ENCODE assay signal across 12 mouse cellular contexts in genomic region chr19:4261038-4261698, GRCm38 (mm10). TPM values are rescaled to one million over a fixed set of nuclear protein-coding genes. Genes with fewer than 3 reads are reported as not detected.
A peak's percentile ranks its signal among the peaks of the same experiment; 100 is the strongest.
DNase-seq lines count a peak whose midpoint lies in the region; ATAC-seq and TF ChIP-seq lines count a peak whose summit lies in the region.
"Had no signal": no experiment of that assay in that cellular context is flagged by ENCODE, and none has a peak within 500 bp of the region (broad histone marks: within the 10 kb centered on the region; RNA-seq: fewer than 3 reads in every experiment).

No protein-coding gene starts in this region.

- H3K4me2 ChIP-seq in lung, embryonic 14.5 days: no peak overlapping the region
- no peak overlapping the region for H3K4me2 ChIP-seq in stomach, embryonic 14.5 days (replicated peaks; ENCODE audit: low read depth, low read length)

- no peaks in the 10 kb centered on the region for H3K27me3 ChIP-seq in lung, embryonic 14.5 days (ENCODE audit: insufficient read depth, low read length)
- no peaks in the 10 kb centered on the region for H3K27me3 ChIP-seq in stomach, embryonic 14.5 days (ENCODE audit: control insufficient read depth, insufficient read depth, low read length)

- TF ChIP-seq CTCF in lung, embryonic 14.5 days (IDR thresholded peaks at IDR 0.05; ENCODE audit: low read depth): 0 out of 2 replicates have a peak, but pooled peaks have one; percentile 25
- no peak for TF ChIP-seq CTCF in lung, adult 2 months (IDR thresholded peaks at IDR 0.05; ENCODE audit: insufficient read depth, low read length)

- H3K9me3 ChIP-seq in lung, embryonic 14.5 days (ENCODE audit: low read depth, low read length): no peaks in the 10 kb centered on the region
- H3K9me3 ChIP-seq in stomach, embryonic 14.5 days (ENCODE audit: control insufficient read depth, low read depth, low read length): no peaks in the 10 kb centered on the region

- no peak for ATAC-seq in CD4-positive, CD25-positive, alpha-beta regulatory T cell, adult 4 months
- ATAC-seq in lung, embryonic 14.5 days (ENCODE audit: insufficient read depth): no peak
- ATAC-seq in inflammation-experienced regulatory T-cells, adult 6 months: peak; percentile 29
- peak; percentile 62; the same call in 1 of the 2 replicates for ATAC-seq in stomach, embryonic 14.5 days (ENCODE audit: insufficient number of reproducible peaks, insufficient read depth, low FRiP score, low read depth)

- no peak overlapping the region for H3K27ac ChIP-seq in lung, embryonic 14.5 days (ENCODE audit: low read depth)
- H3K27ac ChIP-seq in stomach, embryonic 14.5 days (ENCODE audit: low read length): no peak overlapping the region
- H3K27ac ChIP-seq: gastrocnemius, adult 2 months had no signal

- no peaks in the 10 kb centered on the region for H3K4me1 ChIP-seq in lung, embryonic 14.5 days (ENCODE audit: insufficient read depth)
- H3K4me1 ChIP-seq in lung, adult 2 months (ENCODE audit: control insufficient read depth, insufficient read depth, low read length): no peaks in the 10 kb centered on the region; the same call in 1 of the 2 replicates
- no peaks in the 10 kb centered on the region for H3K4me1 ChIP-seq in stomach, embryonic 14.5 days (ENCODE audit: control insufficient read depth, insufficient read depth, low read length)

- DNase-seq in CD4-positive, CD25-positive, alpha-beta regulatory T cell, adult 2 months (ENCODE audit: low read depth, low spot score): peak; percentile 76
- DNase-seq in lung, embryonic 14.5 days: peak; percentile 48
- DNase-seq in lung, adult 2 months: no peak
- no peak for DNase-seq in embryo, embryonic 10.5 days (ENCODE audit: low spot score)
- DNase-seq in left cerebral cortex, postnatal 25 days (ENCODE audit: low spot score in 2 of 2): no peak
- DNase-seq: adrenal gland, postnatal 10 days; gastrocnemius, adult 2 months had no signal

- no peak overlapping the region for H3K9ac ChIP-seq in lung, embryonic 14.5 days
- no peak overlapping the region for H3K9ac ChIP-seq in stomach, embryonic 14.5 days (replicated peaks; ENCODE audit: low read depth, low read length)

- no peak for TF ChIP-seq POLR2A in lung, adult 2 months (IDR thresholded peaks at IDR 0.05; ENCODE audit: borderline replicate concordance, extremely low read depth, low read depth, low read length)

- H3K4me3 ChIP-seq in lung, embryonic 14.5 days (ENCODE audit: low read depth, low read length): no peak overlapping the region
- H3K4me3 ChIP-seq in lung, adult 2 months (replicated peaks; ENCODE audit: extremely low read depth, low read depth, low read length): no peak overlapping the region
- H3K4me3 ChIP-seq in stomach, embryonic 14.5 days (ENCODE audit: low read depth, low read length): no peak overlapping the region
- H3K4me3 ChIP-seq: gastrocnemius, adult 2 months had no signal

- no peaks in the 10 kb centered on the region for H3K36me3 ChIP-seq in lung, embryonic 14.5 days (ENCODE audit: insufficient read depth)
- no peaks in the 10 kb centered on the region for H3K36me3 ChIP-seq in stomach, embryonic 14.5 days (ENCODE audit: control insufficient read depth, insufficient read depth, low read length)

- WGBS in lung, embryonic 14.5 days: 50% methylated on average over 8 of the region's 8 CpGs
- 63% methylated on average over 8 of the region's 8 CpGs for WGBS in lung, adult 2 months
- WGBS in stomach, embryonic 14.5 days: 43% methylated on average over 8 of the region's 8 CpGs

- intact Hi-C loops in left cerebral cortex, postnatal 25 days (cut with DNase I): no loop called here

RNA-seq across cellular contexts. Expression of gene Ssh3, which starts 7.8 kb away (rescaled TPM):
- polyA plus RNA-seq in CD4-positive, CD25-positive, alpha-beta regulatory T cell, adult 4 months (2017; shearing (Covaris generic)): 10 to 100 TPM in 1 of 2 experiments, 1 to 10 TPM in 1; 8.1 to 15.9 TPM
- 10.6 and 11.1 TPM in 2 replicates for polyA plus RNA-seq in lung, embryonic 14.5 days (2014; fragmentation: Nextera tagmentation; extraction: Ambion mirVana)
- polyA plus RNA-seq in lung, adult 2 months (2012; rRNA removed): 82.3 and 98.0 TPM in 2 replicates
- polyA plus RNA-seq in inflammation-experienced regulatory T-cells, adult 6 months (2017; shearing (Covaris generic)): 10 to 100 TPM in 2 of 3 experiments, 1 to 10 TPM in 1; 9.6 to 14.5 (median 13.6) TPM
- 26.5 and 27.9 TPM in 2 replicates for polyA plus RNA-seq in stomach, embryonic 14.5 days (2014; fragmentation: Nextera tagmentation; extraction: Ambion mirVana)
- total RNA-seq in left cerebral cortex, postnatal 25 days (2021): 10 to 100 TPM; 52.3 to 58.2 TPM

RNA-seq across cellular contexts. Expression of gene Ankrd13d, which starts 21.8 kb away (rescaled TPM):
- polyA plus RNA-seq in CD4-positive, CD25-positive, alpha-beta regulatory T cell, adult 4 months (2017; shearing (Covaris generic)): 1 to 10 TPM; 2.4 to 2.5 TPM
- polyA plus RNA-seq in lung, embryonic 14.5 days (2014; fragmentation: Nextera tagmentation; extraction: Ambion mirVana): 2.4 and 2.8 TPM in 2 replicates
- 7.3 and 8.4 TPM in 2 replicates for polyA plus RNA-seq in lung, adult 2 months (2012; rRNA removed)
- polyA plus RNA-seq in inflammation-experienced regulatory T-cells, adult 6 months (2017; shearing (Covaris generic)): 1 to 10 TPM in 2 of 3 experiments, under 1 TPM in 1; 0.87 to 3.0 (median 2.3) TPM
- 10.4 and 13.0 TPM in 2 replicates for polyA plus RNA-seq in stomach, embryonic 14.5 days (2014; fragmentation: Nextera tagmentation; extraction: Ambion mirVana)
- 10 to 100 TPM; 70.0 to 76.6 TPM for total RNA-seq in left cerebral cortex, postnatal 25 days (2021)

RNA-seq across cellular contexts. Expression of gene Pold4, which starts 29.5 kb away (rescaled TPM):
- polyA plus RNA-seq in CD4-positive, CD25-positive, alpha-beta regulatory T cell, adult 4 months (2017; shearing (Covaris generic)): 100 to 1,000 TPM; 117 to 127 TPM
- polyA plus RNA-seq in lung, embryonic 14.5 days (2014; fragmentation: Nextera tagmentation; extraction: Ambion mirVana): 22.6 and 22.8 TPM in 2 replicates
- polyA plus RNA-seq in lung, adult 2 months (2012; rRNA removed): 110 and 112 TPM in 2 replicates
- 100 to 1,000 TPM in 2 of 3 experiments, 10 to 100 TPM in 1; 96.4 to 134 (median 118) TPM for polyA plus RNA-seq in inflammation-experienced regulatory T-cells, adult 6 months (2017; shearing (Covaris generic))
- 25.5 and 26.3 TPM in 2 replicates for polyA plus RNA-seq in stomach, embryonic 14.5 days (2014; fragmentation: Nextera tagmentation; extraction: Ambion mirVana)
- total RNA-seq in left cerebral cortex, postnatal 25 days (2021): 10 to 100 TPM; 14.0 to 18.6 TPM

RNA-seq across cellular contexts. Expression of gene Grk2, which starts 44.9 kb away (rescaled TPM):
- polyA plus RNA-seq in CD4-positive, CD25-positive, alpha-beta regulatory T cell, adult 4 months (2017; shearing (Covaris generic)): 100 to 1,000 TPM in 1 of 2 experiments, 10 to 100 TPM in 1; 93.7 to 101 TPM
- polyA plus RNA-seq in lung, embryonic 14.5 days (2014; fragmentation: Nextera tagmentation; extraction: Ambion mirVana): 19.4 and 23.0 TPM in 2 replicates
- 110 and 120 TPM in 2 replicates for polyA plus RNA-seq in lung, adult 2 months (2012; rRNA removed)
- polyA plus RNA-seq in inflammation-experienced regulatory T-cells, adult 6 months (2017; shearing (Covaris generic)): 10 to 100 TPM; 81.3 to 90.8 (median 85.9) TPM
- 18.1 and 18.7 TPM in 2 replicates for polyA plus RNA-seq in stomach, embryonic 14.5 days (2014; fragmentation: Nextera tagmentation; extraction: Ambion mirVana)
- 100 to 1,000 TPM; 217 to 223 TPM for total RNA-seq in left cerebral cortex, postnatal 25 days (2021)

RNA-seq across cellular contexts. Expression of gene AC109138.7, which starts 47.0 kb away (rescaled TPM):
- polyA plus RNA-seq in CD4-positive, CD25-positive, alpha-beta regulatory T cell, adult 4 months (2017; shearing (Covaris generic)): not detected
- not detected in 2 replicates for polyA plus RNA-seq in lung, embryonic 14.5 days (2014; fragmentation: Nextera tagmentation; extraction: Ambion mirVana)
- not detected in 2 replicates for polyA plus RNA-seq in lung, adult 2 months (2012; rRNA removed)
- not detected for polyA plus RNA-seq in inflammation-experienced regulatory T-cells, adult 6 months (2017; shearing (Covaris generic))
- not detected in 2 replicates for polyA plus RNA-seq in stomach, embryonic 14.5 days (2014; fragmentation: Nextera tagmentation; extraction: Ambion mirVana)
- not detected for total RNA-seq in left cerebral cortex, postnatal 25 days (2021)
- total RNA-seq: adrenal gland, postnatal 10 days; gastrocnemius, adult 2 months had no signal
- polyA plus RNA-seq: intestine, embryonic 14.5 days; limb, embryonic 11.5 days had no signal

Comparison
In these comparisons a context has a peak if more than half of its experiments do, and no peak if none do; other contexts are left out.
1. DNase-seq: peak in CD4-positive, CD25-positive, alpha-beta regulatory T cell, adult 2 months (single experiment) and lung, embryonic 14.5 days (single experiment); none in lung, adult 2 months (single experiment), embryo, embryonic 10.5 days (single experiment) and left cerebral cortex, postnatal 25 days (0 of 2).
2. ATAC-seq: peak in inflammation-experienced regulatory T-cells, adult 6 months (single experiment) and stomach, embryonic 14.5 days (single experiment); none in CD4-positive, CD25-positive, alpha-beta regulatory T cell, adult 4 months (single experiment) and lung, embryonic 14.5 days (single experiment).